Mouse (Mus musculus) T-cell, adult 2 months (primary cell): ENCODE results near the gene Cbx5.

Experiments
- DNase-seq: peaks from one replicate; pipeline ENCODE4 v3.0.0; 2022; ENCODE audit warnings: low spot score

Cbx5 gene

DNA sequence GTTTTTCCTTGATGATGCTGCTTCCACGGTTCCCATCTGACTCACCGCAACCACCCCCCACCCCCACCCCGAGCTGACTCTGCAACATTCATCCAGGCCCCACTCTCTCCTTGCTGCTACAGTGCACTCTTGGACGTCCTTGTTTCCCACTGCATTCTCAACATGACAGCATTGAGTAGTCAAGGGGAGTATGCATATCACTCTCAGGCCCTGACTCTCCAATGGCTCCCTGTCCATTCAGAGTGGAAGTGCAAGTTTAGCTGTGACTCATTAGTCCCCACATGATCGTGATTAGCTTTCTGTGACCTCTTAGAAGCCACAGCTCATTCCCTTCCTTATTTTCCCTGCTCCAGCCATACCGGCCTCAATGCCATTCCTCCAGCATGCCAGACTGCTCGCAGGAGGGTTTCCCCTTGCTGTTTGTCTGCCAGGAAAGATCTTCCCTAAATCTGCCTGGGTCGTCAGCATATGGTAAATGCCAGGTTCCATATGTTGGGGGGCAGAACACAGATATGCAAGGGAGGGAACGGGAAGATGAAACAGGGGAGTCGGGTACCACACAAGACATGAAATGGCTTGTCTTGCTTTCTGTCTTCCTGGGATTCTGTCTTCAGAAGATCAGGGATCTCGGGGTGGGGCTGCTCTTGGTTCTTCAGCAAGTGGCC is 93.8 kb downstream of the Cbx5 start:
- no peak for DNase-seq

DNA sequence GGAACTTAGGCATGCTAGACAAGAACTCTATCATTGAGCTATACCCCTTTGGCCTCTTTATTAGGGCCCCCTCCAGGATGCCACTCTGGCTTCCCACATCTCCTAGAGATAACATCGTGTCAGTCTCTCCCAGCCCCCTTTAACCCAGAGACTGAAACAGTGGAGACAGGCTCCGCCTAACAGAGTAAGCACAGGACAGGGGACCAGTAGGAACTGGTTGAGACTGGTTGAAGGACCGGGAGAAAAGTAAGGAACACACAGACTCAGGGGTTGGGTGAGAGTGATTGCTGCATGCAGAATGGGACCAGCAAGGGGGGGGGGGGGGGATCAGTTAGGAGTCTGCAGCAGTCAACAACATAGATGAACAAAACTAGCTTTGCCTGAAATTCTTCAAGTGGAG is 95.4 kb downstream of the Cbx5 start:
- no peak for DNase-seq
